Mouse (Mus musculus) heart, adult 2 months (tissue): ENCODE results near the gene Tmtc1. TPM values are rescaled to one million over a fixed set of nuclear protein-coding genes. Genes with fewer than 3 reads are reported as not detected.
A peak's percentile ranks its signal among the peaks of the same experiment; 100 is the strongest.

ENCODE experiments used
- DNase-seq, 2 experiments: peaks; one replicate each; pipeline ENCODE4 v3.0.0; 2021
- H3K27ac ChIP-seq: fragments of 200-600 bp; 2 replicates; pipeline ENCODE4 v1.8.1; 2022
- H3K27me3 ChIP-seq: fragments of 200-500 bp; 2 replicates; pipeline ENCODE4 v1.6.1; 2012; ENCODE audit warnings: mild to moderate bottlenecking, low read length, inconsistent platforms, mixed read lengths; ENCODE audit not compliant: control insufficient read depth, insufficient read depth
- H3K36me3 ChIP-seq: fragments of 200-500 bp; 2 replicates; pipeline ENCODE4 v1.6.1; 2012; ENCODE audit warnings: low read length, inconsistent platforms; ENCODE audit not compliant: control insufficient read depth, insufficient read depth
- H3K4me1 ChIP-seq: fragments of 200-500 bp; 2 replicates; pipeline ENCODE4 v1.6.1; 2011; ENCODE audit warnings: low read length; ENCODE audit not compliant: control insufficient read depth, insufficient read depth
- H3K4me3 ChIP-seq: fragments of 200-600 bp; 2 replicates; pipeline ENCODE4 v1.8.1; 2022
- H3K79me2 ChIP-seq: fragments of 200-500 bp; replicated peaks from 2 replicates; pipeline ENCODE4 v1.6.1; 2012; ENCODE audit warnings: mild to moderate bottlenecking, inconsistent platforms, low read length, moderate library complexity, mixed read lengths; ENCODE audit not compliant: control insufficient read depth, insufficient read depth
- H3K9ac ChIP-seq: fragments of 200-500 bp; 2 replicates; pipeline ENCODE4 v1.6.1; 2012; ENCODE audit warnings: low read depth, mild to moderate bottlenecking, control low read depth, inconsistent platforms, low read length, mixed read lengths
- CTCF ChIP-seq: fragments of 200-600 bp; IDR thresholded peaks from 2 replicates; pipeline ENCODE4 v1.8.1; 2022; ENCODE audit warnings: antibody characterized with exemption, mild to moderate bottlenecking, moderate library complexity
- EP300 ChIP-seq: fragments of 200-500 bp; IDR thresholded peaks from 2 replicates; pipeline ENCODE4 v1.6.1; 2011; ENCODE audit warnings: low read depth, low read length, control low read depth; ENCODE audit not compliant: insufficient read depth
- POLR2A ChIP-seq: fragments of 200-500 bp; IDR thresholded peaks from 2 replicates; pipeline ENCODE4 v1.6.1; 2011; ENCODE audit warnings: mild to moderate bottlenecking, low read depth, low read length, control low read depth; ENCODE audit not compliant: insufficient read depth
- WGBS: fragments of 180-500 bp; shearing (Covaris S2); methylation state at CpG from one replicate; pipeline ENCODE4 v1.1.7; 2018; 5-methylcytosine and 5-hydroxymethylcytosine counted together
- intact Hi-C: fragments of 180-260 bp; cut with DNase I; formaldehyde crosslinking; loops from one replicate; pipeline ENCODE4 v1.15.1; 2025
- polyA plus RNA-seq: library from polyadenylated mRNA; depleted of rRNA; stranded (reverse); fragments of >200 nt; gene quantifications from 2 replicates; pipeline ENCODE4 v1.2.3, GENCODE M21; 2012
- total RNA-seq, 2 experiments: library from RNA; stranded (reverse); gene quantifications; 2 replicates each; pipeline ENCODE4 v1.2.3; 2021

Gene Tmtc1
- total and polyA plus RNA-seq, 3 experiments, result 46.3 to 131 (median 89.4) TPM

DNA sequence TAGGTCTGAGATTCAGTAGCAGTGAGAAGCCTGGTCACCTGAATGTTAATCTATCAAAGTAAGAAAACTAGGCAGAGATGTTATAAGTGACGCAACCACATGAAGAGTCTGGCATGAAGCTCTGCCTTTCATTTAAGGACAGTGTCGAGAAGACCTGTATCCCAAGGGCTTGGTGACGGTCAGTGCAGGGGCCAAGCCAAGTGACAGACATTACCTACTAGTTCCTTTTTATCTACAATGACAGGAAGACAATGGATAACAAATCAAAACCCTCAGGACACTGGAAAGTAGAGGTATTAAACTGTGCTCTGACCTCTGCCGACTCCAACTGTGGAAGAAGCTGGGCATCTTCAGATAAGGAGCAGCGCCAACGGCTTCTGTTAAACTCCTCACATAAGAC is 43.2 kb downstream of the Tmtc1 start:
- WGBS, result 50% methylated on average over 6 of the region's 6 CpGs
- Histone ChIP-seq H3K4me1 (peaks cover 50% of the 10 kb centered on the region), H3K9ac (no peak overlapping the region), H3K27me3 (no peaks in the 10 kb centered on the region), H3K27ac (peak overlapping the region; percentile 82), H3K79me2 (0 out of 2 replicates have a peak, but pooled peaks cover 1% of the 10 kb centered on the region), H3K4me3 (no peak overlapping the region), H3K36me3 (peaks cover 74% of the 10 kb centered on the region)
- no peak for DNase-seq
- TF ChIP-seq POLR2A (no peak), EP300 (no peak), CTCF (no peak)
- intact Hi-C loops, result no loop called here

DNA sequence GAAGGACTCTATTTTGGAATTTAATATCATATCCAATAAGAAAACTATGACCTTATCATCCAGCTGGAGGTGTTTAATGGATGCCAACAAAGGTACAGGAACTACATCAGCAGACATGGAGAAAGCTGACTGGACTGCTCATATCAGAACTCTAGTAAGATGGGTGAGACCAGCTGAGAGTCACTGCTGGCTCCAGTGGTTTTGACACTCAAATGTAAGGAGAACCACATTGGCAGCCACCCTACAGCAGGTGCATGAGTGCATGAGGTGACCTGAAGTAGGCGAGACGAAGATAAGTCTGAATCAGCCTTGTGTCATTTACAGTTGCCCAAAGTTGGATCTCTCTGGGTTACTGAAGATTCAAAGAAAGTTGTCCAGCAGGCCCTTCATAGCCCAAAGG is 44.6 kb downstream of the Tmtc1 start:
- Histone ChIP-seq H3K4me1 (peaks cover 43% of the 10 kb centered on the region), H3K36me3 (peaks cover 63% of the 10 kb centered on the region), H3K79me2 (0 out of 2 replicates have a peak, but pooled peaks cover 1% of the 10 kb centered on the region), H3K9ac (no peak overlapping the region), H3K4me3 (no peak overlapping the region), H3K27ac (peak overlapping the region; percentile 82), H3K27me3 (no peaks in the 10 kb centered on the region)
- no peak for TF ChIP-seq CTCF
- no peak for TF ChIP-seq EP300
- TF ChIP-seq POLR2A, result no peak
- 54% methylated on average over 2 of the region's 2 CpGs for WGBS
- DNase-seq, result no peak
- intact Hi-C loops, result no loop called here

DNA sequence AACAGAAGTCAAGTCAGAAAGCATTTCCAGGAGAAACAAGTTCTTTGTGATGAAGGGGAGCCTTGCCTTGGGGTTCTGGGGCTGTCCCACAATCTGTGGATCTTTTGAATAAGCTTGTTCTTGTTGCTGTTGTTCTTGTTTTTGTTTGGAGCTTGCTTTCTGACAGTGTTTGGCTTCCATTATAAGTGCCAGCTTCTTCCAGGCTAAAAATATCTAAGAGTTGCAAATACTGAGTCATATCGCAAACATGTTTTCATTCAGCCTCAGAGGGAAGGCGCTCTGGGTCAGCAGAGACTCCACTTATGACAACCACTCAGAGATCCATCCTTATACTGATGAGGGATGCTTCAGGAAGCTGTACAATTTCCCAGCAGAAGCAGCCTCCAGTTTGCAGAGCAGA is 45.3 kb downstream of the Tmtc1 start:
- TF ChIP-seq EP300, result no peak
- no peak for TF ChIP-seq POLR2A
- no peak for TF ChIP-seq CTCF
- 22% methylated on average over 2 of the region's 2 CpGs for WGBS
- peak overlapping the region; percentile 82 for H3K27ac ChIP-seq
- no peaks in the 10 kb centered on the region for H3K27me3 ChIP-seq
- 0 out of 2 replicates have a peak, but pooled peaks cover 1% of the 10 kb centered on the region for H3K79me2 ChIP-seq
- intact Hi-C loops, result no loop called here
- DNase-seq, result no peak
- peaks cover 41% of the 10 kb centered on the region for H3K4me1 ChIP-seq
- no peak overlapping the region for H3K4me3 ChIP-seq
- peaks cover 60% of the 10 kb centered on the region for H3K36me3 ChIP-seq
- no peak overlapping the region for H3K9ac ChIP-seq

DNA sequence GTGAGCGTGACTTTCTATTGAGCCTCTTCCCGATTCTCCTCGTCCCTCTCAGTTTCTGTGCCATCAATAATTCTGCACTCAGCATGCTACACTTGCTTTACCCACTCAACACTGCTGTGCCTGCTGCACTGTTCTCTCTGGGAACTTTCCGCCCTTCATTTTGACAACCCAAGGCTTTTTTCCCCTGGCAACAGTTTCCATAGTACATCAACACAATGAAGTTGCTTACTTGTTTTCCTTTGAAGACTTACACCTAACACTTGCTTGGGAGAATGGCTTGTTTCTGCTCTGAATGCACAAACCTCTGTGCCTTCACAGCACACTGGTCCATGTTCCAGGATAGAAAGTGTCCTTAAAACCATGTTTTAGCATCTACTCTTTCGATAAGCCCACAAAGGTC is 46.9 kb downstream of the Tmtc1 start:
- 0 out of 2 replicates have a peak, but pooled peaks cover 1% of the 10 kb centered on the region for H3K79me2 ChIP-seq
- peaks cover 59% of the 10 kb centered on the region for H3K36me3 ChIP-seq
- H3K27ac ChIP-seq, result peak overlapping the region; percentile 82; the same call in 1 of the 2 replicates
- TF ChIP-seq EP300 (no peak), POLR2A (no peak), CTCF (no peak)
- no peak for DNase-seq
- WGBS, result 97% methylated on average over 5 of the region's 5 CpGs
- H3K27me3 ChIP-seq, result no peaks in the 10 kb centered on the region
- intact Hi-C loops, result no loop called here
- no peak overlapping the region for H3K9ac ChIP-seq
- H3K4me1 ChIP-seq, result peaks cover 43% of the 10 kb centered on the region
- no peak overlapping the region for H3K4me3 ChIP-seq

DNA sequence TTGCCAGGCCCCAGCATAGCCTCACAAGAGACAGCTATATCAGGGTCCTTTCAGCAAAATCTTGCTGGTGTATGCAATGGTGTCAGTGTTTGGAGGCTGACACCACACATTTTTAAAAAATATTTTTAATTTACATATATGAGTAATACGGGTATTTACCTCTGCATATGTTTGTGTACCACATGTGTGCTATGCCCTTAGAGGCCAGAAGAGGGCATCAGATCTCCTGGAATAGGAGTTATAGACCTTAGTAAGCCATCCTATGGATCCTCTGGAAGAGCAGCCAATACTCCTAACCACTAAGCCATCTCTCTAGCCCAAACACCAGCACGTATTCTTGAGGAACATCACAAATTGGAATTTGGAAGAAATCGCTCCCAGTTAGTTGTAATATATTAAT is 48.9 kb downstream of the Tmtc1 start:
- DNase-seq, result no peak
- intact Hi-C loops, result no loop called here

DNA sequence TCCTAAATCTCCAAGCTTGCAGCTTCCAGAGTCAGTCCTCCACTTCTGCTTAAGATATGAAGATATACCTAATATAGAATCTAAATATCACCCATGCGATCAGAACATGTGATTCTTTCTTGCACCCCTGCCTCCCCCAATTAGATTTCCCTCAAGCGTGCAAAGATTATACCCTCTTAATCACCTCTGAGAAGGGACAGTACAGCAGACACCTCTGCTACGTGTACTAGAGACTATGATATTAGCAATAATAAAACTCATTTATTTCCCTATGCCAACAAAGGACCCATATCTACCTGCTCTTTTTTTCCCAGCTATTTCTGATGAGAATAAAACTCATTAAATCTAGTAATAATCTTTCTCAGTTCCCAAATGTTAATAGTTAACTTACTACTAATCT is 49.9 kb downstream of the Tmtc1 start:
- Histone ChIP-seq H3K9ac (no peak overlapping the region), H3K27me3 (no peaks in the 10 kb centered on the region), H3K27ac (no peak overlapping the region), H3K4me3 (no peak overlapping the region), H3K36me3 (peaks cover 44% of the 10 kb centered on the region), H3K79me2 (0 out of 2 replicates have a peak, but pooled peaks cover 1% of the 10 kb centered on the region), H3K4me1 (peaks cover 35% of the 10 kb centered on the region)
- DNase-seq, result no peak
- no peak for TF ChIP-seq CTCF
- TF ChIP-seq POLR2A, result no peak
- TF ChIP-seq EP300, result no peak
- intact Hi-C loops, result no loop called here
- 89% methylated on average over 3 of the region's 3 CpGs for WGBS

More for the DNA sequence above, 48.9 kb downstream of the Tmtc1 start:
- no peak for TF ChIP-seq POLR2A
- peak; percentile 58 for TF ChIP-seq CTCF
- Histone ChIP-seq H3K36me3 (peaks cover 46% of the 10 kb centered on the region), H3K27me3 (no peaks in the 10 kb centered on the region), H3K9ac (no peak overlapping the region), H3K4me3 (no peak overlapping the region), H3K4me1 (peaks cover 40% of the 10 kb centered on the region), H3K27ac (no peak overlapping the region), H3K79me2 (0 out of 2 replicates have a peak, but pooled peaks cover 1% of the 10 kb centered on the region)
- 96% methylated on average over 3 of the region's 3 CpGs for WGBS
